Mouse (Mus musculus) CH12.LX (cell line): ENCODE measurements around the gene Wars2. TPM values are rescaled to one million over a fixed set of nuclear protein-coding genes. Genes with fewer than 3 reads are reported as not detected.

ENCODE experiments used
- DNase-seq: peaks from one replicate; pipeline ENCODE4 v3.0.0-alpha.2; 2013; ENCODE audit errors: extremely low read depth
- H3K27ac ChIP-seq: 2 replicates; pipeline ENCODE4 v1.5.1; 2012; ENCODE audit warnings: low read depth, mild to moderate bottlenecking, control low read depth, moderate library complexity; ENCODE audit not compliant: insufficient read depth
- H3K27me3 ChIP-seq: replicated peaks from 2 replicates; pipeline ENCODE3; 2012; ENCODE audit warnings: inconsistent platforms
- H3K36me3 ChIP-seq, 2 experiments: replicated peaks in 1 of 2; 2 replicates each; pipeline versions ENCODE3 to v1.6.1; 2012; ENCODE audit warnings: inconsistent platforms in 1 of 2, low read length in 1 of 2, mild to moderate bottlenecking in 1 of 2, mixed read lengths in 1 of 2, moderate library complexity in 1 of 2; ENCODE audit not compliant: control insufficient read depth in 1 of 2, insufficient read depth in 1 of 2
- H3K4me1 ChIP-seq, 2 experiments: 2 replicates each; pipeline ENCODE4 v1.6.1; 2012; ENCODE audit warnings: inconsistent platforms in 1 of 2, moderate library complexity in 1 of 2; ENCODE audit not compliant: insufficient read depth in 2 of 2, control insufficient read depth in 1 of 2
- H3K4me2 ChIP-seq: 2 replicates; pipeline ENCODE4 v1.6.1; 2012; ENCODE audit warnings: low read depth, mild to moderate bottlenecking, control low read depth; ENCODE audit not compliant: poor library complexity, insufficient read depth, severe bottlenecking
- H3K4me3 ChIP-seq, 3 experiments: fragments of 150-350 bp in 1 of 3; sonication (generic) in 1 of 3; replicated peaks in 1 of 3; 2 replicates each; pipeline versions ENCODE3 to v1.5.1; 2011 to 2012; ENCODE audit warnings: low read depth in 2 of 3, low read length in 2 of 3, mild to moderate bottlenecking in 2 of 3, moderate library complexity in 2 of 3, control low read depth in 1 of 3, improper control_type of control experiment in 1 of 3, inconsistent platforms in 1 of 3, mixed read lengths in 1 of 3; ENCODE audit not compliant: poor library complexity in 1 of 3
- H3K79me2 ChIP-seq: replicated peaks from 2 replicates; pipeline ENCODE4 v1.6.1; 2012; ENCODE audit warnings: mild to moderate bottlenecking, moderate library complexity; ENCODE audit not compliant: control insufficient read depth, poor library complexity, insufficient read depth, severe bottlenecking; ENCODE audit errors: extremely low read depth
- H3K9ac ChIP-seq: 2 replicates; pipeline ENCODE4 v1.6.1; 2012; ENCODE audit warnings: low read depth, mild to moderate bottlenecking, control low read depth, moderate library complexity; ENCODE audit not compliant: insufficient read depth
- H3K9me3 ChIP-seq: replicated peaks from 2 replicates; pipeline ENCODE3; 2012; ENCODE audit warnings: low read length, inconsistent platforms, mixed read lengths
- BHLHE40 ChIP-seq: IDR thresholded peaks from 2 replicates; pipeline ENCODE4 v1.6.1; 2011; ENCODE audit warnings: mild to moderate bottlenecking, low read depth, low read length, improper control_type of control experiment
- CTCF ChIP-seq, 2 experiments: IDR thresholded peaks in 1 of 2; conservative IDR thresholded peaks in 1 of 2; 2 replicates each; pipeline ENCODE4 v1.5.1; 2011 to 2012; ENCODE audit warnings: low read depth in 2 of 2, low read length in 2 of 2, improper control_type of control experiment in 1 of 2, inconsistent platforms in 1 of 2, mild to moderate bottlenecking in 1 of 2, moderate library complexity in 1 of 2
- E2F4 ChIP-seq: IDR thresholded peaks from 2 replicates; pipeline ENCODE4 v1.6.1; 2011; ENCODE audit warnings: low read depth, low read length, improper control_type of control experiment; ENCODE audit not compliant: insufficient replicate concordance
- GABPA ChIP-seq: IDR thresholded peaks from 2 replicates; pipeline ENCODE4 v1.6.1; 2012; ENCODE audit warnings: low read depth, low read length, improper control_type of control experiment, inconsistent platforms; ENCODE audit not compliant: insufficient replicate concordance
- JUND ChIP-seq: conservative IDR thresholded peaks from 2 replicates; pipeline ENCODE4 v1.6.1; 2011; ENCODE audit warnings: low read depth, low read length, improper control_type of control experiment
- MAFK ChIP-seq: IDR thresholded peaks from 2 replicates; pipeline ENCODE4 v1.6.1; 2011; ENCODE audit warnings: low read length, improper control_type of control experiment; ENCODE audit not compliant: insufficient replicate concordance
- MXI1 ChIP-seq: IDR thresholded peaks from 2 replicates; pipeline ENCODE4 v1.6.1; 2011; ENCODE audit warnings: mild to moderate bottlenecking, low read depth, low read length, improper control_type of control experiment
- MYC ChIP-seq: IDR thresholded peaks from 2 replicates; pipeline ENCODE4 v1.6.1; 2011; ENCODE audit warnings: low read depth, mild to moderate bottlenecking, improper control_type of control experiment, low read length
- POLR2A ChIP-seq: IDR thresholded peaks from 2 replicates; pipeline ENCODE4 v1.6.1; 2011; ENCODE audit warnings: low read depth, mild to moderate bottlenecking, improper control_type of control experiment, low read length
- POLR2AphosphoS2 ChIP-seq: IDR thresholded peaks from 2 replicates; pipeline ENCODE4 v1.6.1; 2011; ENCODE audit warnings: low read depth, low read length, improper control_type of control experiment
- RAD21 ChIP-seq: IDR thresholded peaks from 2 replicates; pipeline ENCODE4 v1.6.1; 2011; ENCODE audit warnings: low read depth, mild to moderate bottlenecking, low read length, improper control_type of control experiment, moderate library complexity
- RCOR1 ChIP-seq: conservative IDR thresholded peaks from 2 replicates; pipeline ENCODE4 v1.6.1; 2012; ENCODE audit warnings: low read depth, mild to moderate bottlenecking, inconsistent platforms, low read length, improper control_type of control experiment
- ZC3H11A ChIP-seq: IDR thresholded peaks from 2 replicates; pipeline ENCODE4 v1.6.1; 2012; ENCODE audit warnings: low read depth, mild to moderate bottlenecking, inconsistent platforms, low read length, improper control_type of control experiment
- ZKSCAN1 ChIP-seq: IDR thresholded peaks from 2 replicates; pipeline ENCODE4 v1.6.1; 2012; ENCODE audit warnings: low read depth, inconsistent platforms, low read length, improper control_type of control experiment, borderline replicate concordance
- ZMIZ1 ChIP-seq: IDR thresholded peaks from 2 replicates; pipeline ENCODE4 v1.6.1; 2012; ENCODE audit warnings: low read depth, mild to moderate bottlenecking, inconsistent platforms, low read length, improper control_type of control experiment
- ZNF384 ChIP-seq: IDR thresholded peaks from 2 replicates; pipeline ENCODE4 v1.6.1; 2012; ENCODE audit warnings: low read depth, low read length, improper control_type of control experiment, inconsistent platforms
- dilution Hi-C: fragments of 300-500 bp; cut with MboI; formaldehyde crosslinking; loops from 2 replicates; pipeline ENCODE4 v1.14.3; 2020; ENCODE audit warnings: low sequenced_read_pairs; ENCODE audit not compliant: extremely low pct_unique_long_range_greater_than_20kb, extremely low pct_ligation_motif_present
- in situ Hi-C: fragments of 300-500 bp; cut with MboI; formaldehyde crosslinking; loops from 3 replicates; pipeline ENCODE4 v1.14.3; 2019; ENCODE audit warnings: low sequenced_read_pairs, low pct_ligation_motif_present, low pct_unique_long_range_greater_than_20kb, mixed read lengths
- polyA plus RNA-seq: library from polyadenylated mRNA; unstranded; fragments of >175 nt; gene quantifications from 2 replicates; pipeline ENCODE4 v1.2.1, GENCODE M21; 2012; ENCODE audit warnings: low read depth; ENCODE audit not compliant: insufficient read length
- total RNA-seq, 2 experiments: library from RNA; depleted of rRNA; stranded (reverse); fragments of 300-350 nt in 1 of 2; fragments of >200 nt in 1 of 2; gene quantifications; 2 replicates each; pipeline ENCODE4 v1.2.3; 2012 to 2014

The Wars2 gene
- total and polyA plus RNA-seq, 3 experiments, result 7.1 to 10.2 (median 8.6) TPM

DNA sequence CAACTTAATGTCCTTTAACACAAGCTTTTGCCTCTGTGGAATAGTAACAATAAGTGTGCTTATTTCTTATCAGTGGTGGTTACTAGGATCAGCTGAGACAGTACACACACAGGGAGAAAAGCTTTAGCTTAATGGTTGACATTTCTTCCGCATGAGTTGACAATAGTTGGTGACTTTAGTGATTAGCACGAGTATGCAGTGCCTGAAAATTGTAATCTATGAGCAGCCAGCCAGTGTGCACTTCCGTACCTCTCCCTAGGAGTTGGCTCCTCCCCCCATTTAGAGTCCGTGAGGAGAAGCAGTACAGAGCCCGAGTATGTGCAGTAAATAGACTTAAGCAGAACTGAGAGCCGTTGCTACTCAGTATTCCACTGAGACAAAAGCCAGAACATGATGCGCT, 123.8 kb downstream of the Wars2 start:
- Histone ChIP-seq H3K9me3 (no peaks in the 10 kb centered on the region), H3K4me3 (no peak overlapping the region), H3K4me1 (peaks cover 0 to 20% of the 10 kb centered on the region in 2 experiments; a peak in 2 of 4 replicates), H3K79me2 (no peaks in the 10 kb centered on the region), H3K27ac (no peak overlapping the region), H3K36me3 (no peaks in the 10 kb centered on the region), H3K4me2 (no peak overlapping the region), H3K27me3 (no peaks in the 10 kb centered on the region), H3K9ac (no peak overlapping the region)
- dilution Hi-C loops (no loop called here), in situ Hi-C loops (no loop called here)
- no peak for DNase-seq
- TF ChIP-seq E2F4 (no peak), ZKSCAN1 (no peak), ZNF384 (no peak), BHLHE40 (no peak), ZC3H11A (no peak), JUND (no peak), MXI1 (no peak), RCOR1 (no peak), MAFK (no peak)

DNA sequence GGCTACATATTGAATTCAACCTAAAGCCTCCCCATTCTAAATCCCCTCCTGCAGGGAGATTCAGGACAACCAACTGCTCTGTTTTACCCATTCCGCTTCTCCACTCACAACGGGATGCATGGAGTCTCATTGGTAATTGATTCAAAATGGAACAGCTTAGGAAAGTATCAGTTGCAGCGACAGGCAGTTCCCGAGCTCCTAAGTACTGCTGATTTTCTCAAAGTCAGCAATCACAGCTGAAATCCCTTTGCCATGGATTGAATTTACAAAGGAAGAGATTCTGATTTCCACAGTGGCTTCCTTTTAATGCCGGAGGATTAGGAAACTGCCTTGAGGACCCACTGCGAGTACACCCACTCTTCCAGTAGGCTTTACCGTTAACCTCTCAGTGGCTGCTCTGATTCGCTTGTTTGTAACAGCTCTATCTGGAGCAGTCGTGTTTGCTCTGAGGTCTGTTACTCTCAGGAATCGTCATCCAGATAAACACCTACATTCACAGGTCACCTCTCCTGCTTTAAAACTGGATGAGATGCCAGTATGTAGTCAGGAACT, 126.0 kb downstream of the Wars2 start:
- Histone ChIP-seq H3K4me3 (no peak overlapping the region), H3K36me3 (no peaks in the 10 kb centered on the region), H3K27ac (no peak overlapping the region), H3K4me2 (no peak overlapping the region), H3K9ac (no peak overlapping the region), H3K79me2 (no peaks in the 10 kb centered on the region), H3K4me1 (peaks cover 3 to 31% of the 10 kb centered on the region in 2 experiments; a peak in 2 of 4 replicates), H3K9me3 (no peaks in the 10 kb centered on the region), H3K27me3 (no peaks in the 10 kb centered on the region)
- TF ChIP-seq ZMIZ1, result no peak
- in situ Hi-C loops, result no loop called here
- dilution Hi-C loops, result no loop called here
- DNase-seq, result no peak

DNA sequence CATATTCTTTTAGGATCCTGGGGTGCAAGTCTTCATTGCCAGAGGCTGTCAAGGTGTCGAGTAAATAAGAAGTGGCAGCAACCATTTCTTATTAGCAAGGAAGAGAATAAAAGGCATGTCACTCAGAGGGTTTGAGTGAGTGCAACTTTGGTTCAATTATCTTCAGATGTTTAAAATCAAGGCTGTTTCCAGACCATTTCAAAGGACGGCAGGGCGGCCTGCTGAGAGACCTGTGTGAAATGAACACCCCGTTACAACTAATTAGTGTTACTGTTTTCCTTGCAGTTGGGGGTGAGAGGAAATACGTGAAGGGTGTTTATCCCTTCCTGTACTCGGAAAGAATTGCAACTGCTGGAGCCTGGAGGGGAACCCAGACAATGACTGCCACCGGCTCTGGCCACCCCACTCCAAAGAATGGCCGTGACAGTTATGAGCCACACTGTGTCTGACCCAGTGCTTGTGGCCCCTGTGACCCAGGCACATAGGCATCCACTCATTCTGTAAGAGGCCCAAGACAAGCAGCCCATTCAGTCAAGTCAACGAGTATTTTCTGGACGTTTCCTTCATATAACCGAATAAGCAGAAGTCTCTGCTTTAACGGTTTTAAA, 137.2 kb downstream of the Wars2 start:
- H3K4me2 ChIP-seq, result no peak overlapping the region
- in situ Hi-C loops, result no loop called here
- dilution Hi-C loops, result no loop called here
- H3K36me3 ChIP-seq, result no peaks in the 10 kb centered on the region
- no peaks in the 10 kb centered on the region for H3K9me3 ChIP-seq
- no peak overlapping the region for H3K27ac ChIP-seq
- no peak for TF ChIP-seq CTCF (conservative IDR thresholded peaks at IDR 0.05 in 1 of 2, IDR thresholded peaks at IDR 0.05 in 1 of 2; ENCODE audit: low read depth in 2 of 2, low read length in 2 of 2)
- no peak for TF ChIP-seq GABPA
- no peak for TF ChIP-seq E2F4
- no peak for TF ChIP-seq MYC
- no peak for TF ChIP-seq POLR2A
- no peak for TF ChIP-seq ZMIZ1
- TF ChIP-seq RAD21, result no peak
- no peak for TF ChIP-seq POLR2AphosphoS2
- no peak for TF ChIP-seq MAFK
- TF ChIP-seq JUND, result no peak
- TF ChIP-seq, all 38 proteins: peak for 0
- no peak overlapping the region for H3K9ac ChIP-seq
- H3K4me1 ChIP-seq, result no peaks in the 10 kb centered on the region
- H3K27me3 ChIP-seq, result no peaks in the 10 kb centered on the region
- H3K4me3 ChIP-seq, result no peak overlapping the region
- H3K79me2 ChIP-seq, result no peaks in the 10 kb centered on the region
- DNase-seq, result no peak
